Mouse (Mus musculus): ENCODE results near the gene Adgrg5.
A peak's percentile ranks its signal among the peaks of the same experiment; 100 is the strongest.

Gene Adgrg5

GRCm38 (mm10) chr8:94923405-94923804 lies at the start of gene Adgrg5:
Adgrg5 (plus strand) TSS chr8:94923694.
- no peak for DNase-seq

GRCm38 (mm10) chr8:94874358-94874757 lies 49.1 kb upstream of the Adgrg5 start:
- peak; percentile 59 to 76 for DNase-seq

GRCm38 (mm10) chr8:94875096-94875870 lies 48.2 kb upstream of the Adgrg5 start:
- DNase-seq = no peak

GRCm38 (mm10) chr8:94875871-94876150 lies 47.7 kb upstream of the Adgrg5 start:
- no peak for DNase-seq

- peak; percentile 49 to 81 for DNase-seq
Measured at GRCm38 (mm10) chr8:94876197-94876730, 47.2 kb upstream of the Adgrg5 start, which contains the start of gene Dok4. Dok4 (minus strand) TSS chr8:94876330.

- DNase-seq = no peak
Measured at GRCm38 (mm10) chr8:94876820-94877219, 46.7 kb upstream of the Adgrg5 start.

- no peak for DNase-seq
Measured at GRCm38 (mm10) chr8:94880742-94881141, 42.8 kb upstream of the Adgrg5 start.

GRCm38 (mm10) chr8:94888383-94889036 lies 35.0 kb upstream of the Adgrg5 start:
- no peak for DNase-seq

GRCm38 (mm10) chr8:94892917-94893316 lies 30.6 kb upstream of the Adgrg5 start:
- no peak for DNase-seq

GRCm38 (mm10) chr8:94899262-94899661 lies 24.2 kb upstream of the Adgrg5 start:
- no peak for DNase-seq

GRCm38 (mm10) chr8:94900617-94901016 lies 22.9 kb upstream of the Adgrg5 start:
- no peak for DNase-seq

GRCm38 (mm10) chr8:94901031-94901430 lies 22.5 kb upstream of the Adgrg5 start:
- DNase-seq = no peak

GRCm38 (mm10) chr8:94903709-94904108 lies 19.8 kb upstream of the Adgrg5 start:
- DNase-seq = no peak

GRCm38 (mm10) chr8:94904450-94905175 lies 18.9 kb upstream of the Adgrg5 start:
- peak in 1 of 2 experiments; percentile 13 for DNase-seq

- DNase-seq = no peak
Measured at GRCm38 (mm10) chr8:94907591-94908300, 15.7 kb upstream of the Adgrg5 start.

- peak; percentile 69 to 77 for DNase-seq
Measured at GRCm38 (mm10) chr8:94908847-94909246, 14.6 kb upstream of the Adgrg5 start.

GRCm38 (mm10) chr8:94913061-94913660 lies 10.3 kb upstream of the Adgrg5 start:
- peak; percentile 14 to 37 for DNase-seq

- no peak for DNase-seq
Measured at GRCm38 (mm10) chr8:94914256-94914655, 9.2 kb upstream of the Adgrg5 start.

- no peak for DNase-seq
Measured at GRCm38 (mm10) chr8:94914701-94915101, 8.8 kb upstream of the Adgrg5 start.

- no peak for DNase-seq
Measured at GRCm38 (mm10) chr8:94916311-94916959, 7.1 kb upstream of the Adgrg5 start.

GRCm38 (mm10) chr8:94916960-94917324 lies 6.6 kb upstream of the Adgrg5 start:
- no peak for DNase-seq

- DNase-seq = peak; percentile 39 to 40
Measured at GRCm38 (mm10) chr8:94917352-94917751, 6.1 kb upstream of the Adgrg5 start.

Measured in cerebellum, adult 18-20 months (tissue).